Mouse (Mus musculus): Measurements from ENCODE around the gene Tfe3.
"Not testable (repeated sequence)": the region's sequence is repeated elsewhere in the genome, so short reads cannot be mapped to it uniquely, and the experiment has no call there.

Gene Tfe3

GRCm38 (mm10) chrX:7753627-7754026, 8.7 kb upstream of the Tfe3 start:
- DNase-seq (ENCODE audit: low read depth): not testable (repeated sequence)

GRCm38 (mm10) chrX:7762921-7763197, 499 bp downstream of the Tfe3 start:
- DNase-seq (ENCODE audit: low read depth): no peak

DNA sequence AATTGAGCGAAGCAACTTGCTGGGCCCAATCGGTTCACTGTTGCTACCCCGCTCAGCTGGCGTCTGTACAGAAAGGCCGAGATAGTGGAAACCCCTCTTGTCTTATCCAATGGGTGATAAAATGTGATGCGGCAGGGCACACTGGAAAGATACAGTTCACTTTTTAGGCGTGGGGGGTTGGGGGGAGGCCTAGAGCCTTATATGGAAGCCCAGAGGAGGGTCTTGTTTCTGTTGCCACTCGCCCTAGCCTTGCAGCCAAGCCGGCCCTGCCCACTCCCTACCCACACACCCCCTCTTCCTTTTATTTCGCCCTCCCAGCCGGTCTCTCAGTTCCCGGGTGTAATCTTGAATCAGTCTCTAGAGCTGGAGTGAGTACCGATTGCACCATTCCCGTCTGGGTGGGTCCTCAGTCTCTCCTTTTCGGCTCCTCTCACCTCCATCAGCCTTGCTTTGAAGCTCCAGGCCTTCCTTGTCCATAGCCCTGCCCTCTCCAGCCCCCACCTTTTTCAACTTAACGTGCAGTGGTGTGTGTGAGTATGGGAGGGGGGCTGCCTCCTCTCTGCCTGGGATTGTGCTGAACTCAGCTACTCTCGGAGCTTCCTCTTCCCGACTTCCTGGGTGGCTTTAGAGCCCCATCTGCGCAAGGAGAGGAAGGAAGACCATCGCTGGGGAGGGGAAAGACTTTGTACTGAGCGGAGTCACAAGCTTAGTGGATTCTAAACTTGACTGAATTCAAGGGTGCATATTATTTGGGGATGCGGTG, 1.5 kb downstream of the Tfe3 start:
- DNase-seq (ENCODE audit: low read depth): no peak

- no peak for DNase-seq (ENCODE audit: low read depth)
These were observed 2.4 kb downstream of the Tfe3 start for GRCm38 (mm10) chrX:7764657-7765280.

- DNase-seq (ENCODE audit: low read depth): no peak
These were observed 2.9 kb downstream of the Tfe3 start for GRCm38 (mm10) chrX:7765281-7765670.

DNA sequence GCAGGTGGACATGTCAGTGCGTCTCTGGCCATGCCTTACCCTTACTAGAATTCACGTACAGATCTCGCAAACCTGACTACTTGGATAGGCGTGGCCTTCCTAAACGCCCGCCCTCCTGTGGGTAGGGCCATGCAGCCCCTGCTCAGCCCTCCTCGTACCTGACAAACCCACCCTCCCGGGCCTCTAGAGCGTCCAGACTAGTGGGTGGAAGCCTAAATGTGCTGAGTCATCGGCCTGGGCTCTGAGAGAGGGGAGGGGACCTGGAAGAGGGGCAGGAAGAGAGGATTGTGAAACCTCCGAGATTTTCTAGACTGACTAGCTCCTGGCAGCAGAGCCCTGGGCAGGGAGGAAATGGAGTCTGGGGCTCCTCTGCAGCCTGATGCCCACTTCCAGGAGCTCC, 3.4 kb downstream of the Tfe3 start:
- peak; percentile 42 for DNase-seq (ENCODE audit: low read depth)

- DNase-seq (ENCODE audit: low read depth): no peak
These were observed 7.1 kb downstream of the Tfe3 start for GRCm38 (mm10) chrX:7769302-7770017.

- no peak for DNase-seq (ENCODE audit: low read depth)
These were observed 10.4 kb downstream of the Tfe3 start for GRCm38 (mm10) chrX:7772766-7773165.

DNA sequence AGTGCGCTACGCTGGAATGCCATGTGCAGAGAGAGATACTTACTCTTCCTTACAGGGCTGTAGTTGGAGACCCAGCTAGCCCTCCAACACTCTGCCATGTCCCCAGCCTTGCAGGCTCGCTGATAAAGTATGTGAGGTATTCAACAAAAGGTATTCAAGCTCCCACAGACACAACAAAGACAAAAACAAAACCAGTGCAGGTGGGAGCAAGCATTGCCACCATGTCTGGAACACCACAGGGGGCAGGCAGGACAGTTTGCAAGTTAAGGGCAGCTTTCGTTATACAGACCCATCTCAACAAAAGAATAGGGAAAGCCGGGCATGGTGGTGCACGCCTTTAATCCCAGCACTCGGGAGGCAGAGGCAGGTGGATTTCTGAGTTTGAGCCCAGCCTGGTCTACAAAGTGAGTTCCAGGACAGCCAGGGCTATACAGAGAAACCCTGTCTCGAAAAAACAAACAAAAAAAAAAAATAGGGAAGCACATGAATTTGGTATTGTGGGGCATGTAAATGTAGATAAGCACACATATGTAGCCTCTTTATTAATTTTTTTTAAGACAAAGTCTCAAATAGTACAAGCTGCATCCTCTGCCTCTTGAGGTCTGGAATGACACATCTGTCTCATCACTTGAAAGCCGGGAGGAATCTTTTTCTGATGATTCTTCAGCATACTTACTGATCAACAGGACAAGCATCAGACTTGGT, 13.3 kb downstream of the Tfe3 start:
- no peak for DNase-seq (ENCODE audit: low read depth)

DNA sequence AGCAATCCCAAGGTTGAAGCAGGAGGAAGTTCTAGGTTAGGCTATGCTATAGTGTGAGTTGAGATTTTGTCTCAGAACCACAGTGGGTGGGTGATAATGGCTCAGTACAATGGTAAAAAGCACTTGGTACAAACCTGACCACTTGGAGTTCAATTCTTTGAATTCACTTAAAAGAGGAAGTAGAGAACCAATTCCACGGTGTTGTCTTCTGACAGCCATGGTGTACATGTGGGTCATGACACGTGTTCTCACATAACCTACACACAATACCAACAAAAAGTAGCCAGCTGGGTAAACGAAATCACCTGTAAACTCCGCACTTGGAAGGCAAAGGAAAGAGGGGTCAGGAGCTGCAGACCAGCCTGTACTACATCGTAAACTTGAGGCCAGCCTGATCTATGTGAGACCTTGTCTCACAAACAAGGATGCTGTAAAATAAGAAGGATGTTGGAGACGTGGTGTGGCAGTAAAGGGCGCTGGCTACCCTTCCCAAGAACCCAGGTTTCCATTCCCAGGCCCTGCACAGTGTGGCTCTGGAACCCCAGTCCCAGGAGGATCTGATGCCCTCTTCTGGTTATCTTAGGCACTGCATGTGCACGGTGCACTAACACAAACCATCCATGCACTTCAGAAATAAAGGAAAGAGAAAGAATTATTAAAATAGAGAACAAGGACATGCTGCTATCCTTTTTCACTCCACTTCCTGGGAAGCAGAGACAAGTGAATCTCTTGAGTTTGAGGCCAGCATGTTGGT, 14.1 kb downstream of the Tfe3 start:
- no peak for DNase-seq (ENCODE audit: low read depth)

- no peak for DNase-seq (ENCODE audit: low read depth)
These were observed 16.3 kb downstream of the Tfe3 start for GRCm38 (mm10) chrX:7778450-7779244.

DNA sequence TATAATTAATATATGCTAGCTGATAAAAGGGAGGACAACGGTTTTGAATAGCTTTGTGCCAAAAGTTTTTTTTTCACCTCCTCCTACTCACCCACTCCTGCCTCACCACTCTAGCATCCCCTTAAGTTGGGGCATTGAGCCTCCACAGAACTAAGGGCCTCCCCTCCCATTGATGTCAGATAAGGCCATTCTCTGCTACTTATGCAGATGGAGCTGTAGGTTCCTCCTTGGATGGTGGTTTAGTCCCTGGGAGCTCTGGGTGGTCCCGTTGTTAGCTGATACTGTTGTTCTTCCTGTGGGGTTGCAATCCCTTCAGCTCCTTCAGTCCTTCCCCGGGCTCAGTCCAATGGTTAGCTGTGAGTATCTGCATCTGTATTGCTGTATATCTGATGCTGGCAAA, 16.9 kb downstream of the Tfe3 start:
- no peak for DNase-seq (ENCODE audit: low read depth)

- no peak for DNase-seq (ENCODE audit: low read depth)
These were observed 20.3 kb downstream of the Tfe3 start for GRCm38 (mm10) chrX:7782603-7783092.

DNA sequence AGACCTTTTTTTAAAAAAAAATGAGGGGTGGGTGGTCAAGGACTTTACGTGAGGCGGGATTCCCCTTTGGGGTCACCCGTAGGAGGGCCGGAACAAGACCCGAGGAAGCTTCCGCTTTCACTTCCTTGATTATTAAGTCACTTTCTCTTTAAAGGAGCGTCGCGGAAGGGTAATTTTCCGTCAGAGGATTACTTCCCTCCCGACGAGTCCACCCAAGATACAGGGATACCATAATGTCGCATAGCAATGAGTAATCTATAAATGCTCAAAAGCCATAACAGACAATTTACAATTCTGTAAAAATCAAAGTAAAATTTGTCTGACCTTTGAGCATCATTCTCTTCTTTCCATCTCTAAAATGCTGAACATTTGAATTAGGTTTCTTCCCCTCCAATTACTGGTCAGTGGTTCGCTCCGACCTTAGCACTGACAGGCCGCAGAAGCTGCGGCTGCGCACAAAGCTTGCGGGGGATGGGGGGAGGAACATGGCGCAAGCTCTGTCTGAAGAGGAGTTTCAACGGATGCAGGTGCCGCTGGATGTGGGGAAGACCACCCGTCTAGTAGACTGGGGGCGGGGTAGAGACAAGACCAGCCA, 27.3 kb downstream of the Tfe3 start, which contains the start of gene Gripap1:
Gripap1 (plus strand) TSS at position 224 of the 595 bp plus-strand sequence.
- peak; percentile 66 for DNase-seq (ENCODE audit: low read depth)

DNA sequence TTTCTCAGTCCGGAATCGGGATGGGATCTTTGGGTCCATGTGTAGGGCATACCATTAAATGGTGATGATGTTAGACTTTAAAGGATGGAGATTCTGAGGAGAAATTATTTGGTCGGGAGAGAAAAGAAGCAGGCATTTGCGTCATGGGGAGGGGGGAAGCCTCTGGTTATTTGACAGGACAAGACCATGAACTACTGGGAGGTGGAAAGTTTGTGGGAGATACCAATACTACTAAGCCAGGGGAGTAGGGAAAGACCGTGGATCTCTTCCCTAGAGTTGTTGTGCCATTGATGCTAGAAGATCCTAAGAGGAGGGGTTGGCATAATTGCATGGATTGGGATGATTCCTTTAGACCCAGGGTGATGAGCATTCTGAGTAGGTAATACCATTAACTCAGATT, 27.9 kb downstream of the Tfe3 start:
- no peak for DNase-seq (ENCODE audit: low read depth)

- no peak for DNase-seq (ENCODE audit: low read depth)
These were observed 31.0 kb downstream of the Tfe3 start for GRCm38 (mm10) chrX:7793361-7793760.

- DNase-seq (ENCODE audit: low read depth): no peak
These were observed 32.7 kb downstream of the Tfe3 start for GRCm38 (mm10) chrX:7795016-7795415.

- DNase-seq (ENCODE audit: low read depth): no peak
These were observed 35.0 kb downstream of the Tfe3 start for GRCm38 (mm10) chrX:7797327-7797726.

DNA sequence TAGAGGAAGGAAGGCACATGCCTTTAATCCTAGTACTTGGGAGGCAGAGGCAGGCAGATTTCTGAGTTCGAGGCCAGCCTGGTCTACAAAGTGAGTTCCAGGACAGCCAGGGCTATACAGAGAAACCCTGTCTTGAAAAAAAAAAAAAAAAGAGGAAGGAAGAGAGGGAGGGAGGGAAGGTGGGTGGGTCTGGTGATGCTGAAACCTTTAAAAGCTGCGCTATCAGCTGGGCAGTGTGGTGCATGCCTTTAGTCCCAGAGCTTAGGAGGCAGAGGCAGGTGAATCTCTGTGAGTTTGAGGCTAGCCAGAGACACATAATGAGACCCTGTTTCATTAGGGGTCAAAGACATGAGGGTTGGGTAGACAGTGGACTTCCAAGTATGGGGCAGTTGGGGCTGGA, 39.8 kb downstream of the Tfe3 start:
- not testable (repeated sequence) for DNase-seq (ENCODE audit: low read depth)

DNA sequence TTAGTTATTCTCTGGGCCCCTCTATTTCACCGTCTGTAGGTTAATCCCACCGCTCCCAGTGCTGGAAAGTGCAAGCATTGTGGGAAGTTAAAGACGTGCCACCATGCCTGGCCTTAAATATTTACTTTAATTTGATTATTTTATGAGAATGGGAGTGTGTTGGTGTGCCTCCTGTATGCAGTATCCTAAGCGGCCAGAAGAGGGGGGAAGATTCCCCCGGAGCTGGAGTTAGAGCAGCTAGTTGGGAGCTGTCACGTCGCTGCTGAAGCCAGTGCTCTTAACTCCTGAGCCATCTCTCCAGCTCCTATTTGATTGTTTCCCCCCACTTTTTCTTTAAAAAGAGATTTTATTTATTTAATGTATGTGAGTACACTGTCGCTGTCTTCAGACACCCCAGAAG, 52.7 kb downstream of the Tfe3 start:
- not testable (repeated sequence) for DNase-seq (ENCODE audit: low read depth)
